Mouse (Mus musculus): Measurements from ENCODE around the gene Pcgf2. TPM values are rescaled to one million over a fixed set of nuclear protein-coding genes. Genes with fewer than 3 reads are reported as not detected.

Pcgf2 gene
- total and polyA plus RNA-seq, 3 experiments, result 0.99 to 19.5 (median 5.6) TPM

- TF ChIP-seq TBP (conservative IDR thresholded peaks at IDR 0.05; ENCODE audit: low read depth, low read length), result no peak
- peak; percentile 66; the same call in 1 of the 2 replicates for TF ChIP-seq MXI1 (IDR thresholded peaks at IDR 0.05; ENCODE audit: low read depth, low read length)
- TF ChIP-seq USF1 (IDR thresholded peaks at IDR 0.05; ENCODE audit: low read depth, low read length), result no peak
These were observed 37.9 kb downstream of the Pcgf2 start (continued) for GRCm38 (mm10) chr11:97662207-97662892.

GRCm38 (mm10) chr11:97661648-97662133 is 38.6 kb downstream of the Pcgf2 start:
- H3K4me2 ChIP-seq (ENCODE audit: insufficient read depth, low read depth, poor library complexity, severe bottlenecking), result peak overlapping the region; percentile 97
- no peaks in the 10 kb centered on the region for H3K27me3 ChIP-seq (replicated peaks)
- dilution Hi-C loops (cut with MboI; ENCODE audit: extremely low pct_ligation_motif_present, extremely low pct_unique_long_range_greater_than_20kb, low sequenced_read_pairs), result no loop called here
- H3K27ac ChIP-seq (ENCODE audit: insufficient read depth, low read depth), result peak overlapping the region; percentile 94
- H3K9me3 ChIP-seq (replicated peaks; ENCODE audit: low read length), result peaks cover 5% of the 10 kb centered on the region
- in situ Hi-C loops (cut with MboI; ENCODE audit: low pct_ligation_motif_present, low pct_unique_long_range_greater_than_20kb, low sequenced_read_pairs), result no loop called here
- H3K9ac ChIP-seq (ENCODE audit: insufficient read depth, low read depth), result peak overlapping the region; percentile 89
- DNase-seq (ENCODE audit: extremely low read depth), result peak; percentile 88
- H3K79me2 ChIP-seq (replicated peaks; ENCODE audit: control insufficient read depth, extremely low read depth, insufficient read depth, poor library complexity, severe bottlenecking), result peaks cover 46% of the 10 kb centered on the region
- H3K36me3 ChIP-seq (replicated peaks in 1 of 2; ENCODE audit: control insufficient read depth in 1 of 2, insufficient read depth in 1 of 2, low read length in 1 of 2), result peaks cover 15 to 35% of the 10 kb centered on the region in 2 experiments
- peaks cover 16 to 35% of the 10 kb centered on the region in 2 experiments for H3K4me1 ChIP-seq (ENCODE audit: control insufficient read depth in 1 of 2, insufficient read depth in 2 of 2)
- TF ChIP-seq MXI1 (IDR thresholded peaks at IDR 0.05; ENCODE audit: low read depth, low read length) (no peak), NRF1 (IDR thresholded peaks at IDR 0.05; ENCODE audit: low read depth, low read length) (no peak), USF2 (conservative IDR thresholded peaks at IDR 0.05; ENCODE audit: low read depth, low read length) (no peak), ELF1 (IDR thresholded peaks at IDR 0.05; ENCODE audit: low read depth, low read length) (peak; percentile 88), EP300 (IDR thresholded peaks at IDR 0.05; ENCODE audit: low read length) (0 out of 2 replicates have a peak, but pooled peaks have one; percentile 6), UBTF (IDR thresholded peaks at IDR 0.05; ENCODE audit: low read depth, low read length) (no peak), E2F4 (IDR thresholded peaks at IDR 0.05; ENCODE audit: insufficient replicate concordance, low read depth, low read length) (no peak), ETS1 (conservative IDR thresholded peaks at IDR 0.05; ENCODE audit: low read depth, low read length) (peak; percentile 55), HCFC1 (IDR thresholded peaks at IDR 0.05; ENCODE audit: low read depth, low read length) (peak; percentile 42), MYC (IDR thresholded peaks at IDR 0.05; ENCODE audit: low read depth, low read length) (no peak), TBP (conservative IDR thresholded peaks at IDR 0.05; ENCODE audit: low read depth, low read length) (peak; percentile 68), CHD2 (IDR thresholded peaks at IDR 0.05; ENCODE audit: low read length) (peak; percentile 66; the same call in 1 of the 2 replicates), MAX (IDR thresholded peaks at IDR 0.05; ENCODE audit: low read length) (no peak), CHD1 (IDR thresholded peaks at IDR 0.05; ENCODE audit: low read depth, low read length) (no peak), MEF2A (IDR thresholded peaks at IDR 0.05; ENCODE audit: borderline replicate concordance, low read depth, low read length) (peak; percentile 15; the same call in 1 of the 2 replicates), MAZ (IDR thresholded peaks at IDR 0.05; ENCODE audit: low read depth, low read length) (peak; percentile 99), GABPA (IDR thresholded peaks at IDR 0.05; ENCODE audit: insufficient replicate concordance, low read depth, low read length) (no peak), KAT2A (IDR thresholded peaks at IDR 0.05; ENCODE audit: insufficient replicate concordance, low read length) (no peak), RAD21 (IDR thresholded peaks at IDR 0.05; ENCODE audit: low read depth, low read length) (no peak), TCF12 (IDR thresholded peaks at IDR 0.05; ENCODE audit: low read depth, low read length) (peak; percentile 62), POLR2A (IDR thresholded peaks at IDR 0.05; ENCODE audit: low read depth, low read length) (peak; percentile 70; the same call in 1 of the 2 replicates), IRF4 (IDR thresholded peaks at IDR 0.05; ENCODE audit: low read depth, low read length) (no peak; the same call in none of the 2 replicates), CTCF (conservative IDR thresholded peaks at IDR 0.05 in 1 of 2, IDR thresholded peaks at IDR 0.05 in 1 of 2; ENCODE audit: low read depth in 2 of 2, low read length in 2 of 2) (no peak), USF1 (IDR thresholded peaks at IDR 0.05; ENCODE audit: low read depth, low read length) (no peak), SMC3 (IDR thresholded peaks at IDR 0.05; ENCODE audit: low read depth, low read length) (no peak), ZMIZ1 (IDR thresholded peaks at IDR 0.05; ENCODE audit: low read depth, low read length) (no peak; the same call in 1 of the 2 replicates)
- peak overlapping the region; percentile 82 to 92 (median 82) for H3K4me3 ChIP-seq (replicated peaks in 1 of 3; ENCODE audit: low read depth in 2 of 3, low read length in 2 of 3, poor library complexity in 1 of 3)

Data from CH12.LX (cell line).